Mouse (Mus musculus) spleen, adult 2 months (tissue): Measurements from ENCODE around the gene Surf2.

ENCODE experiments used
- CTCF ChIP-seq: fragments of 200-500 bp; IDR thresholded peaks from 2 replicates; pipeline ENCODE4 v1.5.1; 2011; ENCODE audit warnings: mild to moderate bottlenecking, inconsistent platforms; ENCODE audit not compliant: insufficient read depth, insufficient read length, insufficient replicate concordance; ENCODE audit errors: extremely low read depth
- POLR2A ChIP-seq: fragments of 200-500 bp; IDR thresholded peaks from 2 replicates; pipeline ENCODE4 v1.6.1; 2011; ENCODE audit warnings: low read depth, low read length, inconsistent platforms

- TF ChIP-seq CTCF (no peak), POLR2A (no peak)
These were observed 48.7 kb downstream of the Surf2 start for GRCm38 (mm10) chr2:26964724-26965370.
